Mouse (Mus musculus) lung, postnatal 10 days (tissue): Measurements from ENCODE around the gene Actr3b.
"Not testable (repeated sequence)": the region's sequence is repeated elsewhere in the genome, so short reads cannot be mapped to it uniquely, and the experiment has no call there.

Experiments
- DNase-seq: peaks from one replicate; pipeline ENCODE4 v3.0.0; 2021

Actr3b gene

GRCm38 (mm10) chr5:25791570-25791969 is 31.8 kb downstream of the Actr3b start:
- DNase-seq: no peak

- DNase-seq: no peak
Measured at GRCm38 (mm10) chr5:25797776-25798175, 38.0 kb downstream of the Actr3b start.

- DNase-seq: no peak
Measured at GRCm38 (mm10) chr5:25800929-25801328, 41.1 kb downstream of the Actr3b start.

- no peak for DNase-seq
Measured at GRCm38 (mm10) chr5:25801744-25802143, 41.9 kb downstream of the Actr3b start.

GRCm38 (mm10) chr5:25804569-25804968 is 44.8 kb downstream of the Actr3b start:
- DNase-seq: no peak

- no peak for DNase-seq
Measured at GRCm38 (mm10) chr5:25812922-25813321, 53.1 kb downstream of the Actr3b start.

- no peak for DNase-seq
Measured at GRCm38 (mm10) chr5:25829308-25830094, 69.7 kb downstream of the Actr3b start.

- DNase-seq: no peak
Measured at GRCm38 (mm10) chr5:25830802-25831201, 71.0 kb downstream of the Actr3b start.

GRCm38 (mm10) chr5:25831624-25832023 is 71.8 kb downstream of the Actr3b start:
- peak; percentile 46 for DNase-seq

GRCm38 (mm10) chr5:25839400-25839799 is 79.6 kb downstream of the Actr3b start:
- DNase-seq: peak; percentile 40

GRCm38 (mm10) chr5:25846558-25846957 is 86.8 kb downstream of the Actr3b start:
- DNase-seq: no peak

GRCm38 (mm10) chr5:25847154-25847553 is 87.4 kb downstream of the Actr3b start:
- DNase-seq: no peak

- DNase-seq: peak; percentile 25
Measured at GRCm38 (mm10) chr5:25848058-25848457, 88.3 kb downstream of the Actr3b start.

- no peak for DNase-seq
Measured at GRCm38 (mm10) chr5:25866201-25866600, 106.4 kb downstream of the Actr3b start.

- no peak for DNase-seq
Measured at GRCm38 (mm10) chr5:25869880-25870279, 110.1 kb downstream of the Actr3b start.

- DNase-seq: no peak
Measured at GRCm38 (mm10) chr5:25870632-25871031, 110.8 kb downstream of the Actr3b start.

- no peak for DNase-seq
Measured at GRCm38 (mm10) chr5:25871342-25872023, 111.7 kb downstream of the Actr3b start.

GRCm38 (mm10) chr5:25873046-25873445 is 113.2 kb downstream of the Actr3b start:
- DNase-seq: no peak

- not testable (repeated sequence) for DNase-seq
Measured at GRCm38 (mm10) chr5:25875927-25876326, 116.1 kb downstream of the Actr3b start.

- no peak for DNase-seq
Measured at GRCm38 (mm10) chr5:25877281-25877680, 117.5 kb downstream of the Actr3b start.

- DNase-seq: no peak
Measured at GRCm38 (mm10) chr5:25877996-25878395, 118.2 kb downstream of the Actr3b start.

GRCm38 (mm10) chr5:25886708-25887107 is 126.9 kb downstream of the Actr3b start:
- DNase-seq: no peak

- DNase-seq: no peak
Measured at GRCm38 (mm10) chr5:25889746-25890382, 130.1 kb downstream of the Actr3b start.

- peak; percentile 19 for DNase-seq
Measured at GRCm38 (mm10) chr5:25891321-25891720, 131.5 kb downstream of the Actr3b start.
